Mouse (Mus musculus): ENCODE data around the gene C9. TPM values are rescaled to one million over a fixed set of nuclear protein-coding genes. Genes with fewer than 3 reads are reported as not detected.

Gene C9
- polyA plus RNA-seq, 1 experiment from 2014 or later, result not detected

DNA sequence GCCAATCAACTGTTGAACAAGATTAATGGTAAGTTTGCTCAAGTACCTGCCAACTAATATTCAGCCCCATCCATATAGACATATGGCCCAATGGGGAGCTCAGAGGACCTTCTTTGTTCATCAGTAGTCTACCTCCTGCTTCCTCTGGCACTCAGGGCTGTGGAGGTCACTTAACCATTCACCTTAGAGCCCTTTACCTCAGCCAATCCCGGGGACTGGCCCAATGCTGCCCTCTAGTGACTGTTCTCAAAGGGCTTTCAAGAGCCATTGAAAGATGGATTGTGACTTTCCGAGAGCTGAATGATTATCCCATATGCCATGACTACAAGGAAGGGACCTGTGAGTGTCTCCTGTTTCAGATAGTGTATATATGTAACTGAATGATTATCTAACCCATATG lies 9.4 kb upstream of the C9 start:
- Histone ChIP-seq H3K4me3 (ENCODE audit: low read depth, low read length) (no peak overlapping the region), H3K27ac (ENCODE audit: low read length) (no peak overlapping the region), H3K27me3 (replicated peaks; ENCODE audit: insufficient read depth, low read length) (no peaks in the 10 kb centered on the region), H3K9ac (replicated peaks; ENCODE audit: low read depth) (no peak overlapping the region), H3K4me1 (ENCODE audit: insufficient read depth, low read depth, low read length) (no peaks in the 10 kb centered on the region), H3K4me2 (replicated peaks; ENCODE audit: low read depth, low read length) (no peak overlapping the region), H3K36me3 (ENCODE audit: insufficient read depth, low read length) (no peaks in the 10 kb centered on the region), H3K9me3 (ENCODE audit: low read length) (no peaks in the 10 kb centered on the region)
- WGBS, result 37% methylated on average over 2 of the region's 2 CpGs
- TF ChIP-seq EP300 (IDR thresholded peaks at IDR 0.05) (no peak), CTCF (IDR thresholded peaks at IDR 0.05) (peak; percentile 80)
- no peak for ATAC-seq
- peak; percentile 55 for DNase-seq (ENCODE audit: low spot score)

GRCm38 (mm10) chr15:6438685-6439084 lies 6.4 kb upstream of the C9 start:
- 52% methylated on average over 3 of the region's 3 CpGs for WGBS
- Histone ChIP-seq H3K4me3 (ENCODE audit: low read depth, low read length) (no peak overlapping the region), H3K9ac (replicated peaks; ENCODE audit: low read depth) (no peak overlapping the region), H3K4me2 (replicated peaks; ENCODE audit: low read depth, low read length) (no peak overlapping the region), H3K27ac (ENCODE audit: low read length) (no peak overlapping the region), H3K27me3 (replicated peaks; ENCODE audit: insufficient read depth, low read length) (no peaks in the 10 kb centered on the region), H3K36me3 (ENCODE audit: insufficient read depth, low read length) (no peaks in the 10 kb centered on the region), H3K4me1 (ENCODE audit: insufficient read depth, low read depth, low read length) (no peaks in the 10 kb centered on the region), H3K9me3 (ENCODE audit: low read length) (no peaks in the 10 kb centered on the region)
- ATAC-seq (no peak), DNase-seq (ENCODE audit: low spot score) (peak; percentile 14)
- no peak for TF ChIP-seq EP300 (IDR thresholded peaks at IDR 0.05)
- TF ChIP-seq CTCF (IDR thresholded peaks at IDR 0.05), result no peak

DNA sequence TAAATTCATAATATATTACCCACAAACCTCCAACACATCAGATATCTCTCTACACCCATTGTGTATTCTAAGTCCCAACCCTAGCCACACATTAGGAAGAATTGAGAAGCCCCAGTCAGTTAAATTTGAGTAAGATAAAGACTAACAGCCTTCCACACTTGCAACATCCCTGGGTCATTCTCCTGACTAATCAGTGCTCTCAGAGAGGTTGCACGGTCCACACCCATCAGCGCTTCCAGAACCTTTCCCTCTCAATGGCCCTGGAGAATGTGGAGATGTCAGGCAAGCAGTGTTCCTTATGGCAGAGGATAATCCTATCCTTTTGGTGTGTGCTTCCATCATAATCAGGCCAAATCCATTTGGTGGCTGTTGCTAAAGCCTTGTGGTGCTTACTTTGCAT lies 675 bp upstream of the C9 start:
- 94% methylated on average over 2 of the region's 2 CpGs for WGBS
- ATAC-seq, result no peak
- no peak for DNase-seq (ENCODE audit: low spot score)
- TF ChIP-seq EP300 (IDR thresholded peaks at IDR 0.05) (no peak), CTCF (IDR thresholded peaks at IDR 0.05) (no peak)
- Histone ChIP-seq H3K4me3 (ENCODE audit: low read depth, low read length) (no peak overlapping the region), H3K27ac (ENCODE audit: low read length) (no peak overlapping the region), H3K36me3 (ENCODE audit: insufficient read depth, low read length) (no peaks in the 10 kb centered on the region), H3K9me3 (ENCODE audit: low read length) (no peaks in the 10 kb centered on the region), H3K4me2 (replicated peaks; ENCODE audit: low read depth, low read length) (no peak overlapping the region), H3K4me1 (ENCODE audit: insufficient read depth, low read depth, low read length) (no peaks in the 10 kb centered on the region), H3K27me3 (replicated peaks; ENCODE audit: insufficient read depth, low read length) (no peaks in the 10 kb centered on the region), H3K9ac (replicated peaks; ENCODE audit: low read depth) (no peak overlapping the region)

DNA sequence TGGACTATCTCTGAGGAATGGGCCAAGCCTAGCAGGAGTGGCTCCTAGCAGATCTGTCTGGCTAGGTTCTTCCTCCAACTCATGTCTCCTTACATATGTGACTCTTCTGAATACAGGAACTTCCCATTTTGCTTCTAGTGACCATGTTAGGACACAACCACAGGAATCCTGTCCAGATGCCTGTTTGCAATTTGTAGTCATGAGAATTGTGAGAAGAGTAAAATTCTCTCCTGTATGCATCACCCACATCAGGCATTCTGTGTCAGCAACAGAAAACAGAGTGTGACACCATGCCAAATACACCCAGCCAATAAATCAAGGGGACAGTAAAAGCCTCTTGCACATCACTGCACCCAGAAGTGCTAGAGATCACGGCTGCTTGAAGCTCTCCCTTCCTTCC lies 1.1 kb downstream of the C9 start:
- no peak overlapping the region for H3K4me2 ChIP-seq (replicated peaks; ENCODE audit: low read depth, low read length)
- H3K27ac ChIP-seq (ENCODE audit: low read length), result no peak overlapping the region
- H3K27me3 ChIP-seq (replicated peaks; ENCODE audit: insufficient read depth, low read length), result no peaks in the 10 kb centered on the region
- H3K4me1 ChIP-seq (ENCODE audit: insufficient read depth, low read depth, low read length), result no peaks in the 10 kb centered on the region
- ATAC-seq, result no peak
- H3K36me3 ChIP-seq (ENCODE audit: insufficient read depth, low read length), result no peaks in the 10 kb centered on the region
- no peaks in the 10 kb centered on the region for H3K9me3 ChIP-seq (ENCODE audit: low read length)
- no peak for TF ChIP-seq EP300 (IDR thresholded peaks at IDR 0.05)
- TF ChIP-seq CTCF (IDR thresholded peaks at IDR 0.05), result no peak
- no peak overlapping the region for H3K4me3 ChIP-seq (ENCODE audit: low read depth, low read length)
- WGBS, result 53% methylated on average over 1 of the region's 1 CpGs
- H3K9ac ChIP-seq (replicated peaks; ENCODE audit: low read depth), result no peak overlapping the region
- DNase-seq (ENCODE audit: low spot score), result no peak

GRCm38 (mm10) chr15:6448892-6449291 lies 3.8 kb downstream of the C9 start:
- Histone ChIP-seq H3K27me3 (replicated peaks; ENCODE audit: insufficient read depth, low read length) (no peaks in the 10 kb centered on the region), H3K4me1 (ENCODE audit: insufficient read depth, low read depth, low read length) (no peaks in the 10 kb centered on the region), H3K9me3 (ENCODE audit: low read length) (no peaks in the 10 kb centered on the region), H3K4me3 (ENCODE audit: low read depth, low read length) (no peak overlapping the region), H3K9ac (replicated peaks; ENCODE audit: low read depth) (no peak overlapping the region), H3K27ac (ENCODE audit: low read length) (no peak overlapping the region), H3K36me3 (ENCODE audit: insufficient read depth, low read length) (no peaks in the 10 kb centered on the region), H3K4me2 (replicated peaks; ENCODE audit: low read depth, low read length) (0 out of 2 replicates have a peak overlapping the region, but pooled peaks have one; percentile 9)
- WGBS, result 17% methylated on average over 9 of the region's 9 CpGs
- DNase-seq (ENCODE audit: low spot score), result peak; percentile 17
- TF ChIP-seq EP300 (IDR thresholded peaks at IDR 0.05) (no peak), CTCF (IDR thresholded peaks at IDR 0.05) (no peak)
- ATAC-seq, result peak; percentile 32; the same call in 1 of the 2 replicates

DNA sequence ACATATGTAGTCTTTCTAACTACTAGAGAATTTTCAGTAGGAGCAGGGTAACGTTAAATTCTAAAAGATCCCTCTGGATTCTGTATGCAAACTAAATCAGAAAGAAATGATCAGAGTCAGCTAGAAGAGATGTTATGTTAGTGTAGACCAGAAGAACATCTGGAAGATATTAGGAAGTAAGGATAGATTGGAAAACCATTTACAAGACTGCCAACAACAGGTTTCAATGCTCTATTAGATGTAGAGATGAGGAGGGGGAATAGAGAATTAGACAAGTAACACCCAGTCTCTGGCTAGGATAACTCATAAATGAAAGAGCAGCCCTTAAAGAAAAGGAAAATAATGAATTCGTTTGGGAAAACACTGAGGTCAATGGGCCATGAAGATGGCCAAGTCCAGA lies 9.3 kb downstream of the C9 start:
- no peaks in the 10 kb centered on the region for H3K27me3 ChIP-seq (replicated peaks; ENCODE audit: insufficient read depth, low read length)
- no peaks in the 10 kb centered on the region for H3K36me3 ChIP-seq (ENCODE audit: insufficient read depth, low read length)
- TF ChIP-seq EP300 (IDR thresholded peaks at IDR 0.05) (no peak), CTCF (IDR thresholded peaks at IDR 0.05) (no peak)
- no peak overlapping the region for H3K4me2 ChIP-seq (replicated peaks; ENCODE audit: low read depth, low read length)
- H3K4me3 ChIP-seq (ENCODE audit: low read depth, low read length), result no peak overlapping the region
- H3K27ac ChIP-seq (ENCODE audit: low read length), result no peak overlapping the region
- no peak overlapping the region for H3K9ac ChIP-seq (replicated peaks; ENCODE audit: low read depth)
- no peaks in the 10 kb centered on the region for H3K4me1 ChIP-seq (ENCODE audit: insufficient read depth, low read depth, low read length)
- DNase-seq (ENCODE audit: low spot score) (no peak), ATAC-seq (no peak)
- WGBS, result 72% methylated on average over 2 of the region's 2 CpGs
- no peaks in the 10 kb centered on the region for H3K9me3 ChIP-seq (ENCODE audit: low read length)

DNA sequence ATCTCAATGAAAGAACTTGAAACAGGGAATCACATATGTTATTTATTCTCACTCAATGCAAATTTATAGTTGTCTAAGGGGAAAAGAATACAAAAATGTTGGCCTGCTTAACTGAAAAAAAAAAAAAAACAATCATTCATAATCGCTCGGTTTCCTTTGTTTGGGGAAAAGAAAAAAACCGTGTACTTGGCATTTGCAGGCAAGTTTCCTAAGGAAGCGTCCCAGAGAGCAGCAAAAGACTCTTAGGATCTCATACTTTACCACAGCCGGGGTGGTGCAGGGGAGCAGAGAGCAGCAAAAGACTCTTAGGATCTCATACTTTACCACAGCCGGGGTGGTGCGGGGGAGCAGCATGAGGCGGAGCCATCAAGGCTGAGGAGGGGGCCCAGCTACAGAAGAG lies 16.3 kb downstream of the C9 start:
- DNase-seq (ENCODE audit: low spot score) (no peak), ATAC-seq (no peak)
- Histone ChIP-seq H3K4me2 (replicated peaks; ENCODE audit: low read depth, low read length) (no peak overlapping the region), H3K9me3 (ENCODE audit: low read length) (no peaks in the 10 kb centered on the region), H3K4me1 (ENCODE audit: insufficient read depth, low read depth, low read length) (no peaks in the 10 kb centered on the region), H3K4me3 (ENCODE audit: low read depth, low read length) (no peak overlapping the region), H3K36me3 (ENCODE audit: insufficient read depth, low read length) (no peaks in the 10 kb centered on the region), H3K27ac (ENCODE audit: low read length) (no peak overlapping the region), H3K9ac (replicated peaks; ENCODE audit: low read depth) (no peak overlapping the region), H3K27me3 (replicated peaks; ENCODE audit: insufficient read depth, low read length) (no peaks in the 10 kb centered on the region)
- WGBS, result 50% methylated on average over 8 of the region's 8 CpGs
- TF ChIP-seq CTCF (IDR thresholded peaks at IDR 0.05) (no peak), EP300 (IDR thresholded peaks at IDR 0.05) (no peak)

All from lung, postnatal 0 days (tissue).